Mouse (Mus musculus): ENCODE data around the gene Slc7a8.

DNA sequence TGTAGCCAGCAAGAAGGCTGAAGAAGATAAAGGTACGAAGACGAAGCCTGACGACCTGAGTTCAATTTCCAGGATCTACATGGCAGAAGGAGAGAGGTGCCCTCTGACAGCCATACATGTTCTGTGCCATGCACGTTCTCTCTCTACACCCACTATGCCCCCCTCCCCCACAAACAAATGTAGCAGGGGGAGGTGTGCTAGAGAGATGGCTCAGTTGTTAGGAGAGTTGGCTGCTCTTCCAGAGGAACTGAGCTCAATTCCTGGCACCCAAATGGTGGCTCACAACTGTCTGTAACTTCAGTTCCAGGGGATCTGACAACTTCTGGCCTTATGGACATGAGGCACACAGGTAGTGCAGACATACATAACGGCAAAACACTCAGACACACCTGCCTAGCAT is 105.5 kb downstream of the Slc7a8 start:
- TF ChIP-seq ZNF384 (IDR thresholded peaks at IDR 0.05; ENCODE audit: low read depth, low read length) = no peak
- no peak for TF ChIP-seq HCFC1 (IDR thresholded peaks at IDR 0.05; ENCODE audit: borderline replicate concordance, insufficient read depth, low read length)
- TF ChIP-seq ZC3H11A (IDR thresholded peaks at IDR 0.05; ENCODE audit: borderline replicate concordance, low read depth, low read length) = no peak

Measured in ES-E14 (cell line).